Mouse (Mus musculus) left cerebral cortex, postnatal 4 days (tissue): Measurements from ENCODE around the gene Pitpna. TPM values are rescaled to one million over a fixed set of nuclear protein-coding genes. Genes with fewer than 3 reads are reported as not detected.
A peak's percentile ranks its signal among the peaks of the same experiment; 100 is the strongest.
"Not testable (repeated sequence)": the region's sequence is repeated elsewhere in the genome, so short reads cannot be mapped to it uniquely, and the experiment has no call there.

ENCODE experiments used
- DNase-seq: peaks from one replicate; pipeline ENCODE4 v3.0.0-alpha.2; 2022
- intact Hi-C: fragments of 180-260 bp; cut with DNase I; formaldehyde crosslinking; loops from one replicate; pipeline ENCODE4 v1.15.1; 2025
- total RNA-seq, 2 experiments: library from RNA; stranded (reverse); gene quantifications; 2 replicates each; pipeline ENCODE4 v1.2.3; 2021

Gene Pitpna
- total RNA-seq = 100 to 1,000 TPM; 249 to 259 TPM

GRCm38 (mm10) chr11:75587493-75588284, at the start of gene Pitpna:
Pitpna (plus strand) TSS chr11:75588097.
- intact Hi-C loops = no loop called here
- DNase-seq = peak; percentile 94

GRCm38 (mm10) chr11:75538184-75538969, 49.5 kb upstream of the Pitpna start:
- intact Hi-C loops = no loop called here
- DNase-seq = no peak

- intact Hi-C loops = no loop called here
- DNase-seq = no peak
Measured at GRCm38 (mm10) chr11:75538970-75539299, 49.0 kb upstream of the Pitpna start.

- intact Hi-C loops = no loop called here
- DNase-seq = no peak
Measured at GRCm38 (mm10) chr11:75540209-75540608, 47.7 kb upstream of the Pitpna start.

DNA sequence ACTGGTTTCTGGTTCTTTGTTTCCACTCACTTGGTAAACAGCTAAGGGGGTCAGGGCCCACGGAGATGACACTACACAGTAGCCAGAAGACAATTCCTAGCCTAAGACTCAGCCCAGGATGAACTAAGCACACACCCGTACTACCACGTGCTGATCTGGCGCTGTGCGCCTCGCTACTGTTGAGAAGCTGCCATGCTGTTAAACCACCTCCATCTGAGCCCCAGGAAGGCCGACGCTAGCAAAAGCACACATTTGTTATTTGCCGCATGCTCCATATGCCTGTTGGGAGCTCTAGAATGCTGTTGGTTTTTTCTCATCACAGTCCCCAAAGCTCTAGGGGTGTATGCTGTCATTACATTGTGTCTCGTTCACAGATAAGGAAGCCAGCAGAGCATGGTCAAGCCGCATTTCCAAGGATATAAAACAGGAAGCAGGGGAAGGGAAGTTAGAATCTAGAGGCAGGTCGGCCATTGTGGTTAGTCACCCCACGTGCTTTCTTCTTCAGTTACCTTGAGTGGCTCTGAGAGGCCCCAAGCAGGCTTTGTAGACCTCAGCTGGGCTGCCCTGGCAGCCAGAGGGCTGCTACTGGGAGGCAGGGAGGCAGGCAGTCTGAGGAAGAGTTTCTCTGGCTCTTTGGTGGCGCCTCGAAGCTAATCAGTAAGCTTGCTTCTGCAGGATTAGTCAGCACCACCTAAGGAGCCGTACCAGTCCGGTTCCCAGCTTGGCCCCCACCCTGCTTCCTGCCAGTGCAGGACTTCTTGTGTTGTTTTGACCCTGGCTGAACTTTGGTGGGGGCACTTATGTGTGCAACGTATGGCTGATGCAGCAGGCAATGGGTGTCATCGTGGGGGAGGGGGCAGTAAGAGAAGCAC, 47.0 kb upstream of the Pitpna start:
- intact Hi-C loops = no loop called here
- no peak for DNase-seq

DNA sequence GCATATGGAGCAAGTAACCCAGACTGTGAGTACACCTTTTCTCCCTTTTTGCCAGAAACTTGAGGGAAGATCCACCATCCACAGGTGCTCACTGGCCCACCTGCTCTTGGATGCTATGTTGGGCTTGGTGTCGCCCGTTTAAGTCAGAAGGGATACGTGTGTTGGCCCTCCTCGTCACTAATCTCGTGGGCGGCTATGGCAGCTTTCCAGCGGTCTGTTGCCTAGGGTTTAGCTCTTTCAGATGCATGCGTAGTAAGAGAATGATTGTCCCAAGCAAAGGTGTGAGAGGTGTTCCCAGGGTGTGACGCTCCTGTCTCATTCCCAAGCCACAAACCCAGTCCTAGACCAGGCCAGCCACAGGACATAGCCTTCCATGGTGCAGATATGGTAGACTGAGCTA, 43.2 kb upstream of the Pitpna start:
- intact Hi-C loops = no loop called here
- DNase-seq = no peak

DNA sequence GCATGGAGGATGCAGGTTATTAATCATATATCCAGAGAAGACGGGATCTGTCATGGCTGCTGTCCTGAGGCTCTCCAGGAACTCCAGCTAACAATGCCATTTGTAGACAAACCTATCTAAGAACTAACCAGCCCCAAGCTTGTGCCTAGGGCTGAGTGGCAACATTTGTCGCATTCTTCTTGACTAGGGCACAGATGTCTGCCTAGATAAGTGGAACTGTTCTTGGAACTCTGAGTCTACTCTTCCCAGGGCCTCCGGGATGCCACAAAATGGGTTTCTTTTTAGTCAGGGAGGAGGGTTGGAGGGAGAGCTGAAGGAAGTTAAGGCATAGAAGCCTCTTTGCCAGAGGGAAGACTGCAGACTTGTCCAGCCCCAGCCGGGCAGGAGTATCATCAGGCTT, 41.8 kb upstream of the Pitpna start:
- intact Hi-C loops = no loop called here

GRCm38 (mm10) chr11:75549658-75550111, 38.2 kb upstream of the Pitpna start:
- intact Hi-C loops = no loop called here
- no peak for DNase-seq

More for the DNA sequence above, 41.8 kb upstream of the Pitpna start:
- no peak for DNase-seq

GRCm38 (mm10) chr11:75550200-75550946, 37.5 kb upstream of the Pitpna start:
- DNase-seq = no peak
- intact Hi-C loops = no loop called here

GRCm38 (mm10) chr11:75551321-75551720, 36.6 kb upstream of the Pitpna start:
- intact Hi-C loops = no loop called here
- DNase-seq = no peak

- intact Hi-C loops = no loop called here
- peak; percentile 56 for DNase-seq
Measured at GRCm38 (mm10) chr11:75551961-75552441, 35.9 kb upstream of the Pitpna start.

- DNase-seq = no peak
Measured at GRCm38 (mm10) chr11:75552906-75553482, 34.9 kb upstream of the Pitpna start.

GRCm38 (mm10) chr11:75556006-75556405, 31.9 kb upstream of the Pitpna start:
- intact Hi-C loops, DNase-seq: not testable (repeated sequence)

More at GRCm38 (mm10) chr11:75552906-75553482, 34.9 kb upstream of the Pitpna start:
- intact Hi-C loops = no loop called here

DNA sequence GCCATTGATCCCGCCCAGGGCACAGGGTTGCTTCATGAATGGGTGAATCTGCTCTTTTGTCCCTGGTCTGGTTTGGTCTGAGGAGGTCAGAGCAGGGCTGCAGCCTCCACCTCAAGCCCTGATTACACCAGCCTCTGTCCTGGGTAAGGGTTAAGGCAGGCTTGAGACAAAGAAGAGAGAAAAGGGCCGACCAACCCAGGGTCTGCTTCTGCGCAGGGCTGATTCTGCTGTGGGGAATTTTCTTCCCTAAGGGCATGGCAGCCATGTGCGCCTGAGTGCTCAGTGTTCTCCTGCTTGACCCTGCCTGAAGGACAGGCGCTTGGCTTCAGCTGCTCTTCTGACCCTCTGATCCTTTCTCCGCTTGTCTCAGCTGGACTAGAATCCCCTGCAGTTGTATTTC, 30.8 kb upstream of the Pitpna start:
- intact Hi-C loops = no loop called here
- no peak for DNase-seq

DNA sequence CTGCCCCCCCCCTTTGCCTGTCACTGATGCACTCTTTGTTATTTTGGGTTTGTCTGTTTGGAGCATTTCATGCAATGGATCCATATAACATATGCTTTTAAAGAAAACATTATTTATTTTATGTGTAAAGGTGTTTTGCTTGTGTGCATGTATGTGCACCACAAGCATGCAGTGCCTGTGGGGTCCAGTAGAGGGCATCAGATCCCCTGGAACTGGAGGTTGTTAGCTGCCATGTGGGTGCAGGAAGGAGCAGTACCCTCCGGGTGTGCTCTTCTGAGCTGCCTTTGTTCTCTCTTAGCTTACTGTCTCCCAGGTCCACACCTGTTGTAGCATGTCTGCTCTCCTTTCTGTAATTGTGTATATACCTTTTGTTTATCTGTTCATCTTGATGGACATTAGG, 29.8 kb upstream of the Pitpna start:
- DNase-seq = no peak
- intact Hi-C loops = no loop called here

DNA sequence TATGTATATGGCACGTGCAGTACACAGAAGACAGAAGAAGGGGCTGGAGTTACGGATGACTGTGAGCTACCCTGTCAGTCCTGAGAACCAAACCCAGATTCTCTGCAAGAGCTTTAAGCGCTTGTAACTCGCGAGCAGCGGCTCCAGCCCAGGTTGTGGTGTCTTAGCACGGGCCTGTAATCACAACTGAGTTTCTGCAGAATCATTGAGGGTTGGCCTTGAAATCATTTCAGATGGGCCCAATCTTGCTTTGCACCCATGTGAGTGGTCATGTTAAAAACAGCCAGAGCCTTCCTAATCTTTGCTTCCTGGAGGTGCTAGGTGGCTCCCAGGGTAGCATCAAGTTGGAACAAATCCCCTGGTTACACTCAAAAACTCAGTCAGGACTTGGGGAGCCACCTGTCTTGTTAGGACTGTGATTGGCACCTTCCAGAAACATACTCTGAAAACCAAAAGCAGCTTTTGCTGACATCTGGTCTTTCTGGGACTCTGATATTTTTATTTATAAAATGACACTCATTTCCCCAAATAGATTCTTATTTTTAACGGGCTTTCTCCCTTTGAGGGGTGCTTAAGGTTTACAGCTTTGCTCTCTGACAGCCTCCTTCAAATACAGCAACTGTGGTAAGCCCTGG, 27.9 kb upstream of the Pitpna start:
- no peak for DNase-seq

GRCm38 (mm10) chr11:75560530-75561409, 27.1 kb upstream of the Pitpna start:
- DNase-seq = no peak
- intact Hi-C loops = no loop called here

More for the DNA sequence above, 27.9 kb upstream of the Pitpna start:
- intact Hi-C loops = no loop called here

GRCm38 (mm10) chr11:75561410-75561791, 26.5 kb upstream of the Pitpna start:
- DNase-seq = no peak
- intact Hi-C loops = no loop called here
